Mouse (Mus musculus): ENCODE results near the gene Ipmk. TPM values are rescaled to one million over a fixed set of nuclear protein-coding genes. Genes with fewer than 3 reads are reported as not detected.

The Ipmk gene
- total RNA-seq, 1 experiment, result 41.9 TPM

GRCm38 (mm10) chr10:71316497-71316896 is 31.1 kb upstream of the Ipmk start:
- Histone ChIP-seq H3K27ac (ENCODE audit: insufficient read depth, low read depth, low read length, poor library complexity, severe bottlenecking) (no peak overlapping the region), H3K4me3 (ENCODE audit: insufficient read depth in 1 of 2, low read depth in 1 of 2, low read length in 2 of 2, poor library complexity in 1 of 2, severe bottlenecking in 1 of 2) (no peak overlapping the region), H3K9me3 (ENCODE audit: control insufficient read depth, insufficient read depth, low read depth, low read length) (no peaks in the 10 kb centered on the region), H3K9ac (ENCODE audit: insufficient read depth, low read depth, low read length, poor library complexity, severe bottlenecking) (no peak overlapping the region), H3K4me1 (ENCODE audit: control insufficient read depth in 2 of 2, insufficient read depth in 2 of 2, low read length in 2 of 2, poor library complexity in 1 of 2) (no peaks in the 10 kb centered on the region), H3K36me3 (ENCODE audit: control insufficient read depth, insufficient read depth, low read length, poor library complexity, severe bottlenecking) (no peaks in the 10 kb centered on the region)
- TF ChIP-seq ZC3H11A (IDR thresholded peaks at IDR 0.05; ENCODE audit: borderline replicate concordance, low read depth, low read length) (no peak), ZNF384 (IDR thresholded peaks at IDR 0.05; ENCODE audit: low read depth, low read length) (no peak), HCFC1 (IDR thresholded peaks at IDR 0.05; ENCODE audit: borderline replicate concordance, insufficient read depth, low read length) (no peak), CHD2 (IDR thresholded peaks at IDR 0.05; ENCODE audit: low read depth, low read length) (no peak), MAFK (IDR thresholded peaks at IDR 0.05; ENCODE audit: insufficient read depth, low read depth, low read length) (no peak)
- no peak for DNase-seq (ENCODE audit: low read depth, low spot score)
- in situ Hi-C loops (cut with MboI; ENCODE audit: low sequenced_read_pairs in 2 of 2, unreplicated experiment in 2 of 2), result no loop called here

DNA sequence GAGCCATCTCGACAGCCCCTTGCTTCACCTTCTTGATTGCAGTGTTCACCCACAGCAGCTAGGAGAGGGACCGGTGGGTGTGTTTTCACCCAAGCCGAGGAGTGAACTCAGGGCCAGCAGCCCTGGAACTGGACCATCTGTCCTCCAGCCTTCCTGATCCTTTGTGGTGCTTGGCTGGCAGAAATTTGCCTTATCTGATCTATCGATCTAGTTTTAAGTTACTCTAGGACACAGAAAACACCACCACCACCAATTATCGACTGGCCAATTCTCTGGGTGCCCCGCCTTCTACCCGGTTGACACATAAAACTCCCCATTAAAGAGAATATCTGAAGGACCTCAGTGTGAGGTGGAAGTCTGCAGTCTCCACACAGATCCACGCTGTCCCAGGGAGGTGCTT is 23.9 kb upstream of the Ipmk start:
- Histone ChIP-seq H3K9me3 (ENCODE audit: control insufficient read depth, insufficient read depth, low read depth, low read length) (no peaks in the 10 kb centered on the region), H3K4me3 (ENCODE audit: insufficient read depth in 1 of 2, low read depth in 1 of 2, low read length in 2 of 2, poor library complexity in 1 of 2, severe bottlenecking in 1 of 2) (no peak overlapping the region), H3K9ac (ENCODE audit: insufficient read depth, low read depth, low read length, poor library complexity, severe bottlenecking) (no peak overlapping the region), H3K36me3 (ENCODE audit: control insufficient read depth, insufficient read depth, low read length, poor library complexity, severe bottlenecking) (no peaks in the 10 kb centered on the region; the same call in 1 of the 2 replicates), H3K4me1 (ENCODE audit: control insufficient read depth in 2 of 2, insufficient read depth in 2 of 2, low read length in 2 of 2, poor library complexity in 1 of 2) (peaks cover 0 to 8% of the 10 kb centered on the region in 2 experiments; a peak in 1 of 4 replicates), H3K27ac (ENCODE audit: insufficient read depth, low read depth, low read length, poor library complexity, severe bottlenecking) (no peak overlapping the region)
- TF ChIP-seq CHD2 (IDR thresholded peaks at IDR 0.05; ENCODE audit: low read depth, low read length) (no peak), ZNF384 (IDR thresholded peaks at IDR 0.05; ENCODE audit: low read depth, low read length) (no peak), MAFK (IDR thresholded peaks at IDR 0.05; ENCODE audit: insufficient read depth, low read depth, low read length) (no peak), ZC3H11A (IDR thresholded peaks at IDR 0.05; ENCODE audit: borderline replicate concordance, low read depth, low read length) (no peak), HCFC1 (IDR thresholded peaks at IDR 0.05; ENCODE audit: borderline replicate concordance, insufficient read depth, low read length) (no peak)
- in situ Hi-C loops (cut with MboI; ENCODE audit: low sequenced_read_pairs in 2 of 2, unreplicated experiment in 2 of 2), result no loop called here
- no peak for DNase-seq (ENCODE audit: low read depth, low spot score)

GRCm38 (mm10) chr10:71326123-71326522 is 21.4 kb upstream of the Ipmk start:
- H3K4me1 ChIP-seq (ENCODE audit: control insufficient read depth in 2 of 2, insufficient read depth in 2 of 2, low read length in 2 of 2, poor library complexity in 1 of 2), result peaks cover 0 to 8% of the 10 kb centered on the region in 2 experiments; a peak in 1 of 4 replicates
- no peak overlapping the region for H3K9ac ChIP-seq (ENCODE audit: insufficient read depth, low read depth, low read length, poor library complexity, severe bottlenecking)
- H3K36me3 ChIP-seq (ENCODE audit: control insufficient read depth, insufficient read depth, low read length, poor library complexity, severe bottlenecking), result peaks cover 15% of the 10 kb centered on the region
- no peak overlapping the region for H3K4me3 ChIP-seq (ENCODE audit: insufficient read depth in 1 of 2, low read depth in 1 of 2, low read length in 2 of 2, poor library complexity in 1 of 2, severe bottlenecking in 1 of 2)
- TF ChIP-seq HCFC1 (IDR thresholded peaks at IDR 0.05; ENCODE audit: borderline replicate concordance, insufficient read depth, low read length), result no peak
- TF ChIP-seq MAFK (IDR thresholded peaks at IDR 0.05; ENCODE audit: insufficient read depth, low read depth, low read length), result no peak
- no peak for TF ChIP-seq ZC3H11A (IDR thresholded peaks at IDR 0.05; ENCODE audit: borderline replicate concordance, low read depth, low read length)
- no peak for TF ChIP-seq ZNF384 (IDR thresholded peaks at IDR 0.05; ENCODE audit: low read depth, low read length)
- no peak for TF ChIP-seq CHD2 (IDR thresholded peaks at IDR 0.05; ENCODE audit: low read depth, low read length)
- H3K27ac ChIP-seq (ENCODE audit: insufficient read depth, low read depth, low read length, poor library complexity, severe bottlenecking), result no peak overlapping the region
- no peak for DNase-seq (ENCODE audit: low read depth, low spot score)
- in situ Hi-C loops (cut with MboI; ENCODE audit: low sequenced_read_pairs in 2 of 2, unreplicated experiment in 2 of 2), result no loop called here
- H3K9me3 ChIP-seq (ENCODE audit: control insufficient read depth, insufficient read depth, low read depth, low read length), result no peaks in the 10 kb centered on the region

DNA sequence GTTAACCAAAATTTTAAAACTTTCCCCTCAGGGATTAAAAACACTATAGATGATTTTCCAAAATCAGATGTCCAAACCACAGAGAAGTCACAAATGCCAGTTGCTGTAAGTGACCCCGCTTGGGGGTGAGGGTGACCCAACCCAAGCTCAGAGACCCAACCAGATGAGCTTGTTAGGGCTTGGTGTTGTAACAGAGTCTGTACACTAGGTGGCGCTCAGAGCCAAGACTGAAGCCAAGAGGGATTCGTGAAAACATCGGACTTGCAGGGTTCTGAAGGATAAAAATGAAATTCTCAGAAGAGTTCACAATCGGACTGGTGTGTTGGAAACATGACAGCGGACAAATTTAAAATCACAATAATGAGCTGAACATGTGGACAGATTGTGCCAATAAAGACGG is 20.8 kb upstream of the Ipmk start:
- TF ChIP-seq MAFK (IDR thresholded peaks at IDR 0.05; ENCODE audit: insufficient read depth, low read depth, low read length), result no peak
- no peak for TF ChIP-seq ZNF384 (IDR thresholded peaks at IDR 0.05; ENCODE audit: low read depth, low read length)
- no peak for TF ChIP-seq CHD2 (IDR thresholded peaks at IDR 0.05; ENCODE audit: low read depth, low read length)
- no peak for TF ChIP-seq HCFC1 (IDR thresholded peaks at IDR 0.05; ENCODE audit: borderline replicate concordance, insufficient read depth, low read length)
- peak; percentile 53; the same call in 1 of the 2 replicates for TF ChIP-seq ZC3H11A (IDR thresholded peaks at IDR 0.05; ENCODE audit: borderline replicate concordance, low read depth, low read length)
- no peaks in the 10 kb centered on the region for H3K9me3 ChIP-seq (ENCODE audit: control insufficient read depth, insufficient read depth, low read depth, low read length)
- H3K27ac ChIP-seq (ENCODE audit: insufficient read depth, low read depth, low read length, poor library complexity, severe bottlenecking), result no peak overlapping the region
- DNase-seq (ENCODE audit: low read depth, low spot score), result peak; percentile 73
- peaks cover 0 to 8% of the 10 kb centered on the region in 2 experiments; a peak in 1 of 4 replicates for H3K4me1 ChIP-seq (ENCODE audit: control insufficient read depth in 2 of 2, insufficient read depth in 2 of 2, low read length in 2 of 2, poor library complexity in 1 of 2)
- H3K36me3 ChIP-seq (ENCODE audit: control insufficient read depth, insufficient read depth, low read length, poor library complexity, severe bottlenecking), result peaks cover 15% of the 10 kb centered on the region
- H3K9ac ChIP-seq (ENCODE audit: insufficient read depth, low read depth, low read length, poor library complexity, severe bottlenecking), result no peak overlapping the region
- no peak overlapping the region for H3K4me3 ChIP-seq (ENCODE audit: insufficient read depth in 1 of 2, low read depth in 1 of 2, low read length in 2 of 2, poor library complexity in 1 of 2, severe bottlenecking in 1 of 2)
- in situ Hi-C loops (cut with MboI; ENCODE audit: low sequenced_read_pairs in 2 of 2, unreplicated experiment in 2 of 2), result no loop called here

DNA sequence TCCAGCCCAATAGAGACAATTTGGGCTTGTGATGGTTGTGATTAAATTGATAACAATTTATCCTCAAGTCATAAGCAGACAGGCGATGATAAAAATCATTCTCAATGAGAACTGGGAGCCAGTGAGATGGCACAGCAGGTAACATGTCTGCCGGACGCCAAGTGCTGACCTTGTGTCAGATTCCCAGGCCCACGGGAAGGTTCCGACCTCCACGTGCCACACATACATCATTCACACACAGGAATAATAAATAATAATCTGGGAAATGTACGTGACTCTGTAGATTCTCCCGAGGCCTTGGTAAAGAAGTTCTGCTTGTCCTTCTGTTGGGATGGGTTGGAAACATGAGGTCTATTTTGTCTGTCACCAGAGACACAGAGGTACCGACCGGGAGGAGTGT is 20.2 kb upstream of the Ipmk start:
- in situ Hi-C loops (cut with MboI; ENCODE audit: low sequenced_read_pairs in 2 of 2, unreplicated experiment in 2 of 2), result no loop called here
- Histone ChIP-seq H3K4me3 (ENCODE audit: insufficient read depth in 1 of 2, low read depth in 1 of 2, low read length in 2 of 2, poor library complexity in 1 of 2, severe bottlenecking in 1 of 2) (no peak overlapping the region), H3K36me3 (ENCODE audit: control insufficient read depth, insufficient read depth, low read length, poor library complexity, severe bottlenecking) (peaks cover 15% of the 10 kb centered on the region), H3K4me1 (ENCODE audit: control insufficient read depth in 2 of 2, insufficient read depth in 2 of 2, low read length in 2 of 2, poor library complexity in 1 of 2) (peaks cover 0 to 8% of the 10 kb centered on the region in 2 experiments; a peak in 1 of 4 replicates), H3K9ac (ENCODE audit: insufficient read depth, low read depth, low read length, poor library complexity, severe bottlenecking) (no peak overlapping the region), H3K9me3 (ENCODE audit: control insufficient read depth, insufficient read depth, low read depth, low read length) (no peaks in the 10 kb centered on the region), H3K27ac (ENCODE audit: insufficient read depth, low read depth, low read length, poor library complexity, severe bottlenecking) (no peak overlapping the region)
- TF ChIP-seq HCFC1 (IDR thresholded peaks at IDR 0.05; ENCODE audit: borderline replicate concordance, insufficient read depth, low read length) (no peak), ZC3H11A (IDR thresholded peaks at IDR 0.05; ENCODE audit: borderline replicate concordance, low read depth, low read length) (no peak), CHD2 (IDR thresholded peaks at IDR 0.05; ENCODE audit: low read depth, low read length) (no peak), ZNF384 (IDR thresholded peaks at IDR 0.05; ENCODE audit: low read depth, low read length) (no peak), MAFK (IDR thresholded peaks at IDR 0.05; ENCODE audit: insufficient read depth, low read depth, low read length) (no peak)
- no peak for DNase-seq (ENCODE audit: low read depth, low spot score)

Measured in ES-E14 (cell line).